Mouse (Mus musculus) heart, postnatal 25 days (tissue): ENCODE data around the gene Rpl32. TPM values are rescaled to one million over a fixed set of nuclear protein-coding genes. Genes with fewer than 3 reads are reported as not detected.

Experiments
- DNase-seq: peaks from one replicate; pipeline ENCODE4 v3.0.0; 2022; ENCODE audit warnings: low spot score
- intact Hi-C: fragments of 180-260 bp; cut with DNase I; formaldehyde crosslinking; loops from one replicate; pipeline ENCODE4 v1.15.1; 2025
- total RNA-seq, 2 experiments: library from RNA; stranded (reverse); gene quantifications; 2 replicates each; pipeline ENCODE4 v1.2.3; 2021

The Rpl32 gene
- total RNA-seq, 2 experiments from 2014 or later, result 575 to 621 TPM

DNA sequence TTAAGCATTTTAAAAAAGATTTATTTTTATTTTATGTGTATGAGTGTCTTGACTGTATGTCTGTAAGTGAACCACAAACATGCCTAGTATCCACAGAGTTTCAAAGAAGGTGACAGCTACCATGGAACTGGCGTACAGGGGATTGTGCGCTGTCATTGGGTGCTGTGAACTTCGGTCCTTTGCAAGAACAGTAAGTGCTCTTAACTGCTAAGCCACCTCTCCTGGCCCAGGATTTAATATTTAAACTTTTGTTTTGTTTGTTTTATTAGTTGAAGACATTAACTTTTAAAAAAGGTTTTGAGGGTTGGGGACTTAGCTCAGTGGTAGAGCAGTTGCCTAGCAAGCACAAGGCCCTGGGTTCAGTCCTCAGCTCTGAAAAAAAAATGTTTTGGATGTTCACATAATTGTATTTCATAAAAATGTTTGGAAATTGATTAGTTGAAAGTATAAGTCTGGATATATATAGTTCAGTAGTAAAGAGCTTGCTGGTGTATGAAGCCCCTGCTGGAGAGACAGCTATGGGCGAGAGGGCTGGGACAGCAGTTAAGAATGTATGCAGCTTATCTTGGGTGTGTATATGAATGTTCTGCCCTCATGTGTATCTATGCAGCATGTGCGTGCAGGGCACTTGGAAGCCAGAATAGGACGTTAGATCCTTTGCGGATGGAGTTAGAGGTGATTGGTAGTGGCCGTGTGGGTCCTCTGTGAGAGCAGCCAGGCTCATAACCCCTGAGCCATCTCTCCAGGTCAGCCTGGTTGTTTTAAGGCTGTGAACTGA is 12.9 kb upstream of the Rpl32 start:
- no peak for DNase-seq
- intact Hi-C loops, result no loop called here

- intact Hi-C loops, result no loop called here
- no peak for DNase-seq
These were observed 9.6 kb upstream of the Rpl32 start for GRCm38 (mm10) chr6:115818129-115818528.

DNA sequence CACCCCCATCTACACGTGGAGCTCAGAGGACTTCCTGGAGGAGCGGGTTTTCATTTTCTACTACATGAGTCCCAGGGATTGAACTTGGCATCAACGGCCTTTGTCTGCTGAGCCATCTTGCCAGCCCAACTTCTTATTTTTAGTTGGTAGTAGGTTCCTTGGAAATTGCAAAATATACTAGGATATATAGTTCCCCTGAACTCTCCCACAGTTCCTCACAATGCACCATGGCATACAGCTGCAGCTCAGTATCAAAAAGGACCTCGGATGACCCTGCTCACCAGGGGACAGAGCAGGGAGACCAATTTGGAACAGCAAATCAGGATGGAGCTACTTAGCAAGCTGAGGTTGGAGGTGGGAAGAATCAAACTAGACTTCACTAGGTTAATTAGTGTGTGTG is 6.5 kb upstream of the Rpl32 start:
- DNase-seq, result no peak
- intact Hi-C loops, result no loop called here

- peak; percentile 47 for DNase-seq
These were observed 5.6 kb upstream of the Rpl32 start for GRCm38 (mm10) chr6:115814104-115814503.

GRCm38 (mm10) chr6:115811606-115812005 is 3.1 kb upstream of the Rpl32 start:
- intact Hi-C loops, result no loop called here
- no peak for DNase-seq

More at GRCm38 (mm10) chr6:115814104-115814503, 5.6 kb upstream of the Rpl32 start:
- intact Hi-C loops, result no loop called here

- intact Hi-C loops, result no loop called here
- DNase-seq, result no peak
These were observed 405 bp downstream of the Rpl32 start for GRCm38 (mm10) chr6:115808196-115808487.

DNA sequence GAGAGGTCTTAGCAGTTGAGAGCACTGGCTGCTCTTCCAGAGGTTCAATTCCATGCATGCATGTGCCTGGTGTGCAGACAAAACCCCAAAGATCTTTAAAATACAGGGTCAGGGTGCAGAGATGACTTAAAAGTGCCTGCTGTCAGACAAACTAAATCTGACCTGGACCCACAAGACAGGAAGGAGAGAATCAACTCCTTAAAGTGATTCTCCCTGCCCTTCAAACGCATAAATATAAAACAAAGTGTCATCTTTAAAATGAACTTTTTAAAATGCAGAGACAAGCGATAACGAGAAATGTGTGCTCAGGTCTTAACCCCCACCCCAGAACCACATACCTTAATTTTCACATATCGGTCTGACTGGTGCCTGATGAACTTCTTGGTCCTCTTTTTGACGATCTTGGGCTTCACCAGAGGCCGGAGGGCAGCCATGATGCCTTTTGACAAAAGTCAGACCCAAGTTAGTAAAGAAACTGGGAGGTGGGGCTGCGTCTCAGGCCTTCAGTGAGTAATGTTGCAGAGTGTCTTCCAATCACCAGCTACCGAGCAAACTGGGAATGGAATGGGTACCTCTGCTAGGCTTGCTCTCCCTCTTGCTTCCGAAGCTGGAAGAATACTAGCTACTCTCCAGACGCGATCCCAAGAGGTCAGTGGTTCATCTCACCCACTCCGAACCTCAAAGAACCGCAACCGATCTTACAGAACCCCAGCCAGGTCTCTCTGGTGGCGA is 917 bp downstream of the Rpl32 start:
- no peak for DNase-seq
- intact Hi-C loops, result no loop called here

- intact Hi-C loops, result loop anchor here (5.0 kb wide), 1 partner anchor 197 kb away; no protein-coding TSS in a partner anchor
These were observed 3.9 kb downstream of the Rpl32 start for GRCm38 (mm10) chr6:115804432-115805192.

GRCm38 (mm10) chr6:115803541-115804382 is 4.8 kb downstream of the Rpl32 start:
- DNase-seq, result no peak
- intact Hi-C loops, result loop anchor here (2.0 to 5.0 kb wide), 2 partner anchors 75 to 196 kb away; no protein-coding TSS in a partner anchor

More at GRCm38 (mm10) chr6:115804432-115805192, 3.9 kb downstream of the Rpl32 start:
- DNase-seq, result no peak

GRCm38 (mm10) chr6:115801811-115802210 is 6.7 kb downstream of the Rpl32 start:
- intact Hi-C loops, result loop anchor here (2.0 to 5.0 kb wide), 2 partner anchors 73 to 195 kb away; no protein-coding TSS in a partner anchor
- DNase-seq, result no peak

DNA sequence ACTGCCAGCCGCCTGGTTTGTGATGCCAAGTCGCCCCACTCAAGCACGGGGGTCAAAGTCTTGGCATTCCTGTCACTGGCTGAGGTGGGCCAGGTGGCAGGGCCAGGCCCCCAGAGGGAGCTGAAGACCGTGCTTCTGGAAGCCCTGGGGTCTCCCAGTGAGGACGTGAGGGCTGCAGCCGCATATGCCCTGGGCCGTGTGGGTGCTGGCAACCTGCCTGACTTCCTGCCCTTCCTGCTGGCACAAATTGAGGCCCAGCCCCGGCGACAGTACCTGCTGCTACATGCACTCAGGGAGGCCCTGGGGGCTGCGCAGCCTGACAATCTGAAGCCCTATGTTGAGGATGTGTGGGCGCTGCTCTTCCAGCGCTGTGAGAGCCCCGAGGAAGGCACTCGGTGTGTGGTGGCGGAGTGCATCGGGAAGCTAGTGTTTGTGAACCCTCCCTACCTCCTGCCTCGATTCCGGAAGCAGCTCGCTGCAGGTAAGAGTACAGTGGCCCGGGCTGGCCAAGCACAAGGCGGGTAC is 15.8 kb downstream of the Rpl32 start:
- no peak for DNase-seq
- intact Hi-C loops, result no loop called here

- DNase-seq, result no peak
- intact Hi-C loops, result no loop called here
These were observed 16.5 kb downstream of the Rpl32 start for GRCm38 (mm10) chr6:115791842-115792686.

- intact Hi-C loops, result no loop called here
- DNase-seq, result no peak
These were observed 17.5 kb downstream of the Rpl32 start for GRCm38 (mm10) chr6:115791016-115791415.

DNA sequence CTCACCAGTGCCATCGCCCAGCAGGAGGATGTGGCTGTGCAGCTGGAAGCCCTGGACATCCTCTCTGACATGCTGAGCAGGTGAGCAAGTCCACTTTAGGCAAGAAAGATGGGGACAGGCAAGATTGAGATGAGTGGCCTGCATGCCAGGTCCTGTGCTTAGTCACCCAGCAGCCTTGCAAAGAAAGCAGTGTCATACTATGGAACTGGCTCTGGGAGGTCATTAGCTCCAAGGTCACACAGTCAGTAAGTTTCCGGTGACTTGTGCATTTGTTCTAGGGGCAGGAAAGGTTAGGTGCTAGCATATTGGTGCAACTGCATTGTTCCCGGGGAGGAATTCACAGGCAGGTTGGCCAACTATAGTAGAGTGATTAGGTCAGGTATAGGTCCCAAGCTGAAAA is 25.8 kb downstream of the Rpl32 start:
- intact Hi-C loops, result no loop called here

DNA sequence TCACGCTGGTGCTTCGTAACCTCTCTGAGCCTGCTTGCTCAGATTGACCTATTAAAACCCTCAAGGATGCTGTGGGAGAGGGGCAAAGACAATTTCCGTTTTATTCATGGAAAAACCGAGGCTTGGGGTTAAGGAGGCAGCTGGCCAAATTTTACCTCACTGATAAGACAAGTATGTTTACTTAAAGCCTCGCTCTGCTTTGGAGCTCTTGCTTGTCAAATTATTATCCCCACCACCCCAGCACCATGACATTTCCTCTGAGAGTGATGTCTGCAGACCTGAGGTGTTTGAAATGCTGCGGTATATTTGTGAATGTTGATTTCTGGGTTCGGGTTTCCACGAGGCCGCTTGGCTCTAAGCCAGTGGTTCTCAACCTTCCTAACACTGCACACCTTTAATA is 32.2 kb downstream of the Rpl32 start:
- intact Hi-C loops, result no loop called here
- no peak for DNase-seq

More for the DNA sequence above, 25.8 kb downstream of the Rpl32 start:
- DNase-seq, result no peak

DNA sequence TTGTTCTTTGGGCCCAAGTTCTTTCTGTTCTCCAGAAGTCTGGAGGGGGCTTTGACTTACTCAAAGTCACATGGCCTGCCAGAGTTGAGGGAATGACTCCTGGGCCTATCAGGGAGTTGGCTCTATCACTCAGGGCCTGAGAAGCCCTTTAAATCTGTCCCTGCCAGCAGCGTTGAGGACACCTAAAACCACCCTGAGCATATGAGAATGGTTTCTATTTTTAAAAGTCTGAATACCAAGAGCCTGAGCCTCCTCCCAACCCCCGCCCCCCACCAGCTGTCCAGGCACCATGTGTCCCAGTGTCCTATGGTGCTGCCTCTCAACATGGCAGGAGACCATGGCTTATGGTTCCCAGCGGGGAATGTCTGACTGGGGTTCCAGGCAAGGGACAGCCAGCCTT is 32.7 kb downstream of the Rpl32 start:
- intact Hi-C loops, result no loop called here
- DNase-seq, result no peak

DNA sequence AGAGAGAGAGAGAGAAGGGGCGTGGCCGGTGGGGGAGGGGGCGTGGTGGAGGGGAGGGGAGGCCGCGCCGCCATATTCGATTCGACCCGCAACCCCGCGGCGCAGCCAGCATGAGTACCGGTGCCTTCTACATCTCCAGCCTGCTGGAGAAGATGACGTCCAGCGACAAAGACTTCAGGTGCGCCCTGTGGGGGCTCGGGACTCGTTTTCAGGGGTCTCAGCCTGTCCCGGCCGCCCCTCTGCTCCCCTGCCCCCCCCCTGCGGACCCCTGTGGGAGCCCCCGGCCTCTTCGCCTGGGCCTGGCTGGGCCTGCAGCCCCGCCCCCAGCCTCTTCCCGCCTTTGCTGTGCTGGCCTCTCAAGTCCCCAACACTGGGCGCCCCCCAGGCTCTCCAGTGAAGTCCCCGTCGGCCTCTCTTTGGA is 34.0 kb downstream of the Rpl32 start, which contains the start of gene Cand2:
Cand2 (plus strand) TSS at position 38 of the 421 bp plus-strand sequence.
- intact Hi-C loops, result no loop called here
- no peak for DNase-seq

DNA sequence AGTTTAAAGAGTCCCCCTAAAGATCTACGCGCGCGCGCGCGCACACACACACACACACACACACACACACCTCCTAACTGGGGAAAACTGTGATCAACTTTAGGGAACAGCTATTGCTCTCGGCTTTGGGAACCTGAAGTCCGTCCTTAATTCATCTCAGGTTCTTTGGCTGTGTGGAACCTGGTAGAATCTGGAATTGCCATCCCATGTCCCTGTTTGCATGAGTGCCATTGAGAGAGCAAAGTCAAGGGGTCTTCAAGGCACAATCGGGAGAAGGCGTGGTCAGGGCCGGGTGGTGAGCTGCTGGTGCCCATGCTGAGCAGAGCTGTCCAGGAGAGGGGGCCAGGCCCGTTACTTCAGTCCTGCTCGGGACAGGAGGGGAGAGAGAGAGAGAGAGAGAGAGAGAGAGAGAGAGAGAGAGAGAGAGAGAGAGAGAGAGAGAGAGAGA is 34.6 kb downstream of the Rpl32 start:
- no peak for DNase-seq
- intact Hi-C loops, result no loop called here
